Mouse (Mus musculus) kidney, postnatal 4 days (tissue): ENCODE results near the gene Ap2a2.
"Not testable (repeated sequence)": the region's sequence is repeated elsewhere in the genome, so short reads cannot be mapped to it uniquely, and the experiment has no call there.

Experiments used
- DNase-seq, 2 experiments: peaks; one replicate each; pipeline ENCODE4 v3.0.0; 2021; ENCODE audit warnings: mixed read lengths in 2 of 2

Gene Ap2a2

DNA sequence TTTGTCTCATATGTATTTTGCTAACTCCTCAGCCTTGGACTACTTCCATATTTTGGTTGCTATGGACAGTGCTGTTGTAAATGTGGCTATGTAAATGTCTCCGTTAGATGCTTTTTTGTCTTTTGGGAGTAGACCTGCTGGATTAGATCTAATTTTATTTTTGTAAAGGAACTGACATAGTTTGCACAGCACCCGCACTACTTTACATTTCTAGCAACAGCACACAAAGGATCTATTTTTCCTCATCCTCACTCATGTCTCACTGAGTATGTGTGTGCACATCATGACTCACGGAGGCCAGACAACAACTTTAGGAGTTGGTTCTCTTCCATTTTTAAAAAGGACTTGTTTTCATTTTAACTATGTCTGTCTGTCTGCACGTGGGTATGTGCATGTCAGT lies 45.7 kb downstream of the Ap2a2 start:
- DNase-seq, result no peak

DNA sequence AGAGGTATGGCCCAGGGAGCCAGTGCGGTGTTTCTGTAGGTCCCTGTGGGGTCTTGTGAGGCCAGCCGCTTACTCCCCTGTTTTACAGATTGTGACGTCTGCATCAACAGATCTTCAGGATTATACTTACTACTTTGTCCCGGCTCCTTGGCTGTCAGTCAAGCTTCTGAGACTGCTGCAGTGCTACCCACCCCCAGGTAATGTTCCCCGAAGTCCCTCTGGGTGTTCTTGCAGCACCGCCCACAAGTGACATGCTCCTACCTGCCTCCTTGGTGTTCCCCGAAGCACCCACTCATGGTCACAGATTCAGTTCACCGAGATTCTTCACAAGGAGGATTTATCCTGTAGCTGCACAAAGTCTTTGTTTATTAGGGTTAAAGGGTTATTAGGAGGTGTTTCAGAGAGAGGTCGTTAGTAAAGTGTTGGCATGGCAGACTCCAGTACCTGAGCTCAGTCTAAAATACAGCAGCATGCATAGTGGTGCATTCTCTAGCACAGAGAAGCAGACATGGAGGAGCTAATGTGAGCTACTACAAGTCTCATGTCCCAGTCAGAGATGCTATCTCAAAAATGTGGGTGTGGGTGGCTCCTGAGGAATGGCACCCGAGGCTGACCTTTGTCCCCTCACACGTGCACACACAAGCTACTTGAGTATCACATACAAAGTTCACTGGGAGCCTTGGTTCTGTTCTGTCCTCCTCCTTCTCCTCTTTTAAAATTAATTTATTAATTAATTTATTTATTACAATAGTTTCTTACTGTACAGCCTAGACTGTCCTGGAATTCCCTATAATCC lies 47.9 kb downstream of the Ap2a2 start:
- DNase-seq, result no peak

DNA sequence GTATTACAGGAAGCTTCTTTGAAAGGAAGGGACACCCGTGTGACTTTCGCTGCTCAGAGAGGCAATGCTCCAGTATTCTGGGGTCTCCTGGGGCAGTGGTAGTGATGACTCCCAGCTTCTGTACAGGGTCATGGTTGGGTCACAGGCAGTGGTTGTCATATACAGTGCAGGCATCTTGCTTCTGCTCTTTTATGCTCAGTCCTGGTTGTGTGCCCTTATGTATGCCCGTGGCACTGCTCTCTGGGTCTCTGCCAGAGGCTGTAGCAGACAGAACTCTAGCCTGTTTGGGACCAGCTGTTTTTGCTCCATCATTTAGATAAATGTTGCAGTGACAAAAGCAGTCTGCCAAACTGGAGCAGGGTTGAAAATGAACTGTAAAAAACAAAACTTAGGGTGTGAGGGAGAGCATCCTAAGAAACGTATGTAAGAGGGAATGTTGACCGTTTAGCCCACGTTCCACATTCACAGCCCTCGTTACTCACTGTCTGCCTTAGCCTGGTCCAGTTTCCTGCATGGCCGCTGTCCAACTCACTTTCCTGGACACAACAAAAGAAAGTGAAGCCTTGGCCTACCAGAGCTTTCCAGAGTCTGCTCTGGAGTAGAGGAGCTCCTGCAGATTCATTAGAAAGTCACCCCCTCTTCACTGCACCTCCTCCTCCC lies 49.9 kb downstream of the Ap2a2 start:
- DNase-seq, result peak; percentile 69 to 80

DNA sequence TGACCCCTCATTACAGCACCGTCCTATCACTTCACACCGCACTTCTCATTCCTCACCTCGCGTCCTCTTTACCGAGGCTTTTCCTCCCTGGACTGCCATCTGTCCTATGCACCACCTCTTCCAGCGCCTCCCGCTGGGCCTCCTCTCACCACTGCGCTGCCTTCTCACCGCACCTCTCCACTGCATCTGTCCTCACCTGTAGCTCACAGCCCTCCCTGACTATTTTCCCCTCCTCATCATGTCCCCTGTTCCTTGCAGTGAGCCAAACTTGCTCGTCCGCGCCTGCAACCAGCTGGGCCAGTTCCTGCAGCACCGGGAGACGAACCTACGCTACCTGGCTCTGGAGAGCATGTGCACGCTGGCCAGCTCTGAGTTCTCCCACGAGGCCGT lies 50.4 kb downstream of the Ap2a2 start:
- DNase-seq, result peak in 1 of 2 experiments; percentile 34

DNA sequence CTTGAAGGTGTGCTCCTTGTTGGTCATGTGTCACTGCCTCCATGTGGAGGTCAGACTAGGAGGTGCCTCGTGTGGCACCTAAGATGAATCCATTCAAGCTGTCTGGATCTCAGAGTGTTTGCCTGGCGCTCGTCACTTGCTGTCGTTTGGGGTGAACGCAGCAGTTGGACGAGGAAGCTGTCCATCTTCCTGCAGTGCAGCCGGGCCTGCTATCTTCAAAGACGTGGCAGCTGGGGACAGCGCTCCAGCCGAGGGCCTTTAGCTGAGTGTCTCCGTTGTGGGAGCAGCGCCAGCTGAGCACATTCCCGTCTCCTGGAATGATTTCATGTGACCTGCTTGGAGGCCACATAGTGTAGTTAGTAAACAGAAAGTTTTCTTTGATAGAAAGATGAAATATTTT lies 50.8 kb downstream of the Ap2a2 start:
- DNase-seq, result peak; percentile 82 to 89

DNA sequence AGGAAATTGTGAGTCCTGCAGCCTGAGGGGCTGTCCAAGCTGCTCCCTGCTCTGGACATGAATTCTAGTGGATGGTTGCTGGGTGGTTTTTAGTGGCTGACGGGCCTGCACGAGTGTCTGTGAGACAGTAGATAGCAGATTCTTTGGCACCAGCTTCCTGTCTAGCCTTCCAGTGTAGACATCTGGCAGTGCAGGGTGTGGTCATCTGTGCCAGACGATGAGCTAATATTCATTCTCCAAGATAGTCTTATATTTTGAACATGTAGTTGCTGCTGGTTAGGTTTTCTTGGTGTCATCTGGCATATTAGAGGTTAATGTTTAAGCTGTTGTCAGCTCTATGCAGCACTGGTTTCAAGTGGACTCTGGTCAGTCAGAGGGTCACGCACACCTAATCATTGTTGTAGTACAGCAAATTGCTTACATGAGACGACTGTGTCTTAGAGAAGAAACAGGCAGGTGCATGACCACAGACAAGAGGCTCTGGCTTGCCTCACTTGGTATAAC lies 52.4 kb downstream of the Ap2a2 start:
- DNase-seq, result peak in 1 of 2 experiments; percentile 54

GRCm38 (mm10) chr7:141624214-141624613 lies 62.2 kb downstream of the Ap2a2 start:
- DNase-seq, result no peak

- no peak for DNase-seq
Measured at GRCm38 (mm10) chr7:141625120-141625810, 63.3 kb downstream of the Ap2a2 start.

DNA sequence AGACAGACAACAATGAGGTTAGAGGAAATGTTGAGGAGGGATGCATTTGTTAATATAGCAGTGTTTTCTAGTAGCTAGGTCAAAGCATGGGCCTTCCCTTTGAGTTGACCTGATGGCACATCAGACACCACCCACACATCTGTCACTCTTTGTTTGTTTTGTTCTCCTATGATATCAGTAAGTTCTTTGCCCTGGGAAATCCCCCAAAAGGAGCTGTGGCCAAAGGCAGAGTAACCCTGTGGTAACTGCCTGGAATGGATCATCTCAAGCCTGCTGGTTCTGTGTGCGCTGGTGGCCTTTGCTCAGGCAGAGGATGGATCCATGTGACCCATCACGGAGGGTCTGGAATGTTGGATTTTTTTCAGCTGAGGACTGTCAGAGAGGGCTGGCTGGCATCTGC lies 66.0 kb downstream of the Ap2a2 start:
- DNase-seq, result no peak

DNA sequence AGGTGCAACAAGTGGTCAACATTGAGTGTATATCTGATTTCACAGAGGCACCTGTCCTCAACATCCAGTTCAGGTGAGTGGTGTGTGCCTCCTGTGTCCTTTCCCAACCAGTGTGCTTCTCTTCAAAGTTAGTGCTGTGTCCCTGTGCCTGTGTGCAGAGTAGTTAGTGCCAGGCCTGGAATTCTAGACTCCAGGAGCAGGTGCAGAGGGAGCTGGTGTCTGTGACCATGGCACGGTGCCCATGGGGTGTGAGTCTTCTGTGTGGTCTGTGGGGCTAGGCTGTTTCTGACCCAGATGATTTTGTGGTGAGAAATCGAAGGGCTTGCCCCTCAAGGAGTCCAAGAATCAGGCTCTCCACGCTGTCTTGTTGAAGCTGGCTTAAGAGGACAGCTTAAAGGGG lies 67.3 kb downstream of the Ap2a2 start:
- DNase-seq, result no peak

GRCm38 (mm10) chr7:141638077-141638476 lies 76.1 kb downstream of the Ap2a2 start:
- not testable (repeated sequence) for DNase-seq

GRCm38 (mm10) chr7:141638513-141639334 lies 76.8 kb downstream of the Ap2a2 start:
- DNase-seq, result not testable (repeated sequence)

DNA sequence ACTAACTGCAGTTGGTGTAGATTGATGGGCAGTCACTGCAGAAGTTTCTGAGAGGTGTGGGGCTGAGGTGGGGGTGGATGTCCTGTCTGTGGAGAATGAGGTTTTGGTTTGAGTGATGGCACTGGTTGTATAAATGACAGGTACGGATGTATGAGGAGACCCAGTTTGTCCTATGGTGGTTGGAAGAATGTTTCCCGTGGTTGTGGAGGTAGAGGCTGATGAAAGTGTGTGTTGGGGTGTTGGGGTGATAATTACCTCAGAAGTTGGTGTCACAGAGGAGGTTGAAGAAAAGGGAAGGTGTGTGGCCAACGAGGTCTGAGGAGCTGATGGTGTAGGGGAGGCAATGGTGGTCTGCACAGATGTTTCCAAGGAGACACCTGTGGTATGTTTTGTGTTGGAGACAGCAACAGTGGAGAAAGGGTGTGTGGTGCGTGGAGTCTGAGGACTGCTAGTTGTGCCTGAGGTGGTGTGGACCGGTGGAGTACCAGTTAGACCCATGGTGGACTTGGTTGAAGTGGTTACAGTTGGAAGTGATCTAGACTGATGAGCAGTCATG lies 77.4 kb downstream of the Ap2a2 start:
- DNase-seq, result not testable (repeated sequence)

DNA sequence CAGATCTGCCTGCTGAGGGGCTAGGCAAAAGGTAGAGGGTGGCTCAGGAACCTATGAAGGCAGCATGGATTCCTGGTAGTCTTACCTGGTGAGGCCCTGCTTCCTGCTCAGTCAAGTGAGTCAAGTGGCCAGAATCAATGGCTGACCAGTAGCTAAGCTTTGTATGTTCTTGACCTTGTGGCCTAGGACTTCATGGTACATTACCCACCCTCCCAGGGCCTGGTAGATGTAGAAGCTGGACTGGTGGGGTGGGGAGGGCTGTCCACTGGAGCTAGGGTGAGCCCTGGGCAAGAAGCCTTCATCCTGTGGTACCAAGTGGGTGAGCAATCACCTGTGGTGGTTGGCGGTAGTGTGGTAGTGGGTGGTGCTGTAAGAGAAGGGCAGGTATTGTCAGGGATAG lies 80.4 kb downstream of the Ap2a2 start:
- peak in 1 of 2 experiments; percentile 49 for DNase-seq

GRCm38 (mm10) chr7:141643160-141643559 lies 81.2 kb downstream of the Ap2a2 start:
- peak; percentile 39 to 69 for DNase-seq

GRCm38 (mm10) chr7:141647083-141647482 lies 85.1 kb downstream of the Ap2a2 start:
- DNase-seq, result no peak

DNA sequence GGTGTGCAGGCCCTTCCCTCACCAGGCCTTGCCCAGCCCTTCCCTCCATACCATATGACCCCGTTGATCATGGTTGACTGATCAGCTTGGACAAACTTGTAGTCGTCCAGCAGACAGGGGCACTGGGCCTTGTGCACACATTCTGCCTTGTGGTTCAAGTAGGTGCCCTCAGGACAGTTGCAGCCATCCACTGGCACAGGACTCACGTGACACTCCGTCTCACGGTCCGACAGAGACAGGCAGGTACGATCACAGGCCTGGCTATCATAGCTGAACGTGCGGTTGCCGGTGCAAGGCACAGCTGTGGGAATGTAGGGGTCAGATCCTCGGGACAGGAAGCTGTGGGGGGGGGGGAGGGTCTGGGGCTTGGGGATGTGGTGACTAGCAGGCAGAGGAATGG lies 85.8 kb downstream of the Ap2a2 start:
- peak in 1 of 2 experiments; percentile 43 for DNase-seq

DNA sequence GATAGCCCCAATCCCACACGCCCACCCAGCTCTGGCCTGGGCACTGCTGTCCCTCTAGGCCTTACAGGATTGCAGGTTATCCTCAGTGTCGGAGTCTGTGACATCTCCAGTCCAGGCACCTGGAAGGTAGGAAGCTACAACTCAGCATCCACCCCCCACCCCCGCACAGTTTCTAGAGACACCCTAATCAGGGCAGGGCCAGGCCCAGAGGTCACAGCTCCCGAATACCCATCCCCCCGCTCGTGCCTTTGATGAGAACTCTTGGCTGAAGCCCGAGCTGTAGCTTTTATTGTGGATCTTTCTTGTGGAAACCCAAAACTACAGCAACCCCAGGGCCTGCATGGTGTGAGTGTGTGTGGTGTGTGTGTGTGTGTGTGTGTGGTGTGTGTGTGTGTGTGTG lies 90.2 kb downstream of the Ap2a2 start:
- no peak for DNase-seq

DNA sequence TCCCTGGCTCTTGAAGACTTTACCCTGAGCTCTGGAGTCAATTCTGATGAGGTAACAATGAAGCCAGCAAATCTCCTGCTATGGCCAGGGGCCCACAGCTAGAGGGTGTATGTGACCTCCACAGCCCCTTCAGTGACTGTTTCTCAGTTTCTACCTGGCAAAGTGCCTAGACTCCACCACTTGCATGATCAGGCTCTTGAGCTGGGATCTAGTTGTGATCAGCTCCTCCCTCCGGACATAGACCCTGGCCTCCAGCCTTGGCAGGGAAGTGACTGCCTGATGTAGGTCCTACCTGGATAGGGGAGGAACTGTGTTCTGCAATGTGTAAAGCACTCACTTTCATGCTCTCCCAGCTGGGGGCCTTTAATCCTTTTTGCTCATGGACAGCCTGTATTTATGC lies 98.4 kb downstream of the Ap2a2 start:
- peak; percentile 22 to 40 for DNase-seq

DNA sequence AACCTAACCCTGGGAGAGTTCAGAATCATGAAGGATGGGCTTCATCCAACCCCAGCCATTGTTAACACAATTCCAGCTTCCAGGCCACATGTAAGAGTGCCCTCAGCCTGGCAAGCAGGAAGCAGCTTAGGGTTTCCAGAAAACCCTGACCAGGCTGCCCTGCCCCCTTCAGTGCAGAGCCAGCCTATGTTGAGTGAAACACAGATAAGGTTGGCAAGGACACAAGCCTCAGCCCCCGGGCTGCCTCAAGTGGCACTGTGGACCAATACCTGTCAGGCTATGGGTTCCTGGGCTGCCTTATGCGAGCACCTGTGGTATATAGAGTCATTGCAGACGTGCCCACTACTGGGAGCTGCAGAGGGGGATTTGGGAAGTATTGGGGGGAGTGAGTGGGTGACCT lies 99.5 kb downstream of the Ap2a2 start:
- no peak for DNase-seq

- no peak for DNase-seq
Measured at GRCm38 (mm10) chr7:141662223-141662622, 100.2 kb downstream of the Ap2a2 start.

- DNase-seq, result peak; percentile 68 to 77
Measured at GRCm38 (mm10) chr7:141666190-141666589, 104.2 kb downstream of the Ap2a2 start.
